Mouse (Mus musculus): ENCODE data around the gene Pgm3. TPM values are rescaled to one million over a fixed set of nuclear protein-coding genes. Genes with fewer than 3 reads are reported as not detected.
"Not testable (repeated sequence)": the region's sequence is repeated elsewhere in the genome, so short reads cannot be mapped to it uniquely, and the experiment has no call there.

Pgm3 gene
- polyA plus RNA-seq (2015; fragmentation: Nextera tagmentation; extraction: Ambion mirVana): 20.1 and 20.6 TPM in 2 replicates

DNA sequence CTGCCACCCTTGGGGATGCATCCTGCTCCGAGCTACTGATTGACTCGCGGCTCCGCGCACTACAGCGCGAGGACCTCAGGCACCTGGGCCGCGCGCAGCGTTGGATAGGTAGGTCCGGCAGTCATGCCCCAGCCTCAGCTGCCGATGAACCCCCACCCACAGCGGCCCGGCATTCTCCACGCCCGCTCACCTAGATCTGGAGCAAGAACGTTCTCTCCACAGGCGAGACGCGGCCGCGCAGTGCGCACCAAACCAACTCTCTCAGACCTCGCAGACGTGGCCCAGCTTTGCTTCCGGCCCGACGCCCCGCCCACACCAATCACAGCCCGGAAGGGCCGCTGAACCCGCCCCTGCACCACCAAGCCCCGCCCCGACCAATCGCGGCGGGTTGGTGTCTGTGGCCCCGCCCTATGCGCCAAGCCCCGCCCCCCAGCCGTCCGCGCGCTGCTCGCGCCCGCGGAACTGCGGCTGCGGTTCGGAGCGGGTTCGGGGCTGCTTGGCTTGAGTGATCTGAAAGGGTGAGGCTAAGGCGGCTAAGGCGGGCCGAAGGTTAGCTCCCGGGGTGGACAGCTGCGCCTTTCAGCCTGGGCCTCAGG, at the start of gene Pgm3, which contains the start of gene Rwdd2a:
Gene Pgm3 (minus strand): TSS at position 303 of the 596 bp plus-strand sequence.
Gene Rwdd2a (plus strand): TSS at position 452 of the 596 bp plus-strand sequence.
- Histone ChIP-seq H3K36me3 (ENCODE audit: control insufficient read depth, insufficient read depth) (peaks cover 11% of the 10 kb centered on the region), H3K27ac (ENCODE audit: low read length) (peak within 1 kb of the TSS; percentile 81), H3K9me3 (replicated peaks; ENCODE audit: control insufficient read depth, low read length) (no peaks in the 10 kb centered on the region), H3K4me3 (ENCODE audit: low read length) (peak within 1 kb of the TSS; percentile 93), H3K9ac (ENCODE audit: low read length) (peak within 1 kb of the TSS; percentile 89), H3K4me1 (ENCODE audit: control insufficient read depth, insufficient read depth, low read length) (peaks cover 17% of the 10 kb centered on the region), H3K27me3 (ENCODE audit: control insufficient read depth, insufficient read depth, low read length) (no peaks in the 10 kb centered on the region), H3K4me2 (ENCODE audit: low read depth, low read length) (peak within 1 kb of the TSS; percentile 98)
- under 1% methylated on average over 59 of the region's 59 CpGs for WGBS
- peak; percentile 98 for ATAC-seq (replicated peaks; ENCODE audit: extremely low read depth, insufficient read depth, low FRiP score)

DNA sequence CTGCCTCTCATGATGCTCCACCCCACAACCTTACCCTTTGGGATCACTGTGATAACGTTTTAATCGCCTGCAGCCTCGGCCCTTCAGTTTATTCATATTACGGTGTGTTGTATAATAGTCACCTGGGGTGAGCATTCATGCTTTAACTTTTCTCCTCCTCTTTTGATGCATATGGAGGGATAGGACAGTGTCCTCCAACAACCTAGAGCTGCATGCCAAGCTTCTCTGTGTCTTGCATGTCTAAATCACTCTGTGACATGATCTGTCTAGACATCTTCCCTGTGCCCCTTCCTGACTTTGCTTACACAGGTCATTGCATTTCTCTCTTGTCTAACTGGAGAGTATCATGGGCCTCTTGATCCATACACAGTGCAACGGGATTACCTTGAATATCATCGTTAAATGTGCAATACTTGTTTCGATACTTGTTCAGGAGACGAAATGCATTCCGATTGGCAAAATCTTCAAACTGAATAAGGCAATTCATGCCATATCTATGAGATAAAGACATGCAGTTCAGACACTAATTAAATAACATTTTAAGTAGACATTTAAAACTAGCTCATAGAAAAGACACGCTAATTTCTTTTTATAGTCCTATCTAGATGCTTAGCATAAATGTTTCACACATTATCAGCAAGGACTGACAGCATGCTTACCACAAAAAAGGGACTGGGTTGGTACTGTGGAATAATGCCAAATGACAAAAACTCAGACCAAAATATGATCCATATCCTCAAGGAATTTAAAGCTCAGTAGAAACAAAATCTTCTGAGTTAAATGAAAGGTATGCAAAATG, 47.9 kb upstream of the Pgm3 start:
- 61% methylated on average over 10 of the region's 10 CpGs for WGBS
- H3K4me2 ChIP-seq (ENCODE audit: low read depth, low read length): no peak overlapping the region

DNA sequence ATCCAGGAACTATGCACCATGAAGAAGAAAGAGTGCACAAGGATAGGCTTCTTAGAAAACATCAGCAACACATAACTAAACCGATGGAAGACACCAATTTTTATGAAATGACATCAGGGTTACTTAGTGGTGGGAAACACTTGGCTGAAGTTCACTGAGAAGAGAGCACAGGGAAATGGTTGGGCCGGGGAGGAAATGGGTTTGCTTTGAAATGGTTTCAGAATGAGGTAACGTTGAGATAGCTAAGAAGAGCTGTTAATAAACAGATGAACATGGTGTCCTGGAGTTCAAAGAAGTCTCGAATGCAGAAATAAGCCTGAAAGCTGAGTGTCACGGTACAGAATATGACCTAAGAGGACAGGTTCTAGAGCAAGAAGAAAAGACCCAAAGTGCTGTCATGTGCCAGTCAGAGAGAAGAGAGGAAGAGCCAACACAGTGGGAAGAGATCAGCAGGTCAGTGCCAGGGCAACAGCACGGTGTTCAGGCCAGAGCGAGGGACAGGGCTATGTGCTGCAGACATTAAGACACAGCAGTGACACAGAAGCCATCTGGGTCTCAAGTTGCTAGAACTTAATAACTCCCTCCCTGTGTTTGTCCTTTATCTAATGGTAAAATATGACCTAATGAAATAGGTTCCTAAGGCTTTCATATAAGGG, 46.3 kb upstream of the Pgm3 start:
- Histone ChIP-seq H3K9ac (ENCODE audit: low read length) (no peak overlapping the region), H3K9me3 (replicated peaks; ENCODE audit: control insufficient read depth, low read length) (no peaks in the 10 kb centered on the region), H3K4me2 (ENCODE audit: low read depth, low read length) (no peak overlapping the region), H3K27ac (ENCODE audit: low read length) (peak overlapping the region; percentile 40; the same call in 1 of the 2 replicates), H3K27me3 (ENCODE audit: control insufficient read depth, insufficient read depth, low read length) (no peaks in the 10 kb centered on the region), H3K36me3 (ENCODE audit: control insufficient read depth, insufficient read depth) (no peaks in the 10 kb centered on the region), H3K4me1 (ENCODE audit: control insufficient read depth, insufficient read depth, low read length) (peaks cover 15% of the 10 kb centered on the region), H3K4me3 (ENCODE audit: low read length) (no peak overlapping the region)
- no peak for ATAC-seq (replicated peaks; ENCODE audit: extremely low read depth, insufficient read depth, low FRiP score)
- WGBS: 47% methylated on average over 7 of the region's 7 CpGs

More for the DNA sequence above, 47.9 kb upstream of the Pgm3 start:
- ATAC-seq (replicated peaks; ENCODE audit: extremely low read depth, insufficient read depth, low FRiP score): no peak
- Histone ChIP-seq H3K9me3 (replicated peaks; ENCODE audit: control insufficient read depth, low read length) (no peaks in the 10 kb centered on the region), H3K27me3 (ENCODE audit: control insufficient read depth, insufficient read depth, low read length) (no peaks in the 10 kb centered on the region), H3K36me3 (ENCODE audit: control insufficient read depth, insufficient read depth) (no peaks in the 10 kb centered on the region), H3K9ac (ENCODE audit: low read length) (no peak overlapping the region), H3K4me1 (ENCODE audit: control insufficient read depth, insufficient read depth, low read length) (peaks cover 15% of the 10 kb centered on the region), H3K4me3 (ENCODE audit: low read length) (no peak overlapping the region), H3K27ac (ENCODE audit: low read length) (no peak overlapping the region)

DNA sequence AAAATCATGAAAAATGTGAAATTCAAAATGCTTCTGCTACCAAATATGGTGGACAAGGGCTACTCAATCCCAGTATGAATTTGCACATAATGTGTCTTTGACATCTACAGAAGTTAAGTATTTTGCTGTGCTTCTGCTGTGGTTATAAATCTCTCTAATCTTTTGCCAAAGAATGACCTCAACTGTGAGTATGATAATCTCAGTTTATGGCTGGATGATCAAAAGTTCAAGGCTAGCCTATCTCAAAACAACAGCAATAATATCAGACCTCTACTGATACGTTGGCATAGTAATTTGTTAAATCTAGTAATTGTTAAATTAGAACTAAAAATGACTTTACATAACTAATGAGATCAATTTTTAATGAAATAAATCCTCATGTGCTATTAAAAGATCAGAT, 44.1 kb upstream of the Pgm3 start:
- H3K9ac ChIP-seq (ENCODE audit: low read length): no peak overlapping the region
- no peaks in the 10 kb centered on the region for H3K27me3 ChIP-seq (ENCODE audit: control insufficient read depth, insufficient read depth, low read length)
- no peak overlapping the region for H3K4me3 ChIP-seq (ENCODE audit: low read length)
- H3K36me3 ChIP-seq (ENCODE audit: control insufficient read depth, insufficient read depth): peaks cover 5% of the 10 kb centered on the region; the same call in 1 of the 2 replicates
- H3K9me3 ChIP-seq (replicated peaks; ENCODE audit: control insufficient read depth, low read length): no peaks in the 10 kb centered on the region
- peaks cover 15% of the 10 kb centered on the region for H3K4me1 ChIP-seq (ENCODE audit: control insufficient read depth, insufficient read depth, low read length)
- ATAC-seq (replicated peaks; ENCODE audit: extremely low read depth, insufficient read depth, low FRiP score): no peak
- no peak overlapping the region for H3K4me2 ChIP-seq (ENCODE audit: low read depth, low read length)
- no peak overlapping the region for H3K27ac ChIP-seq (ENCODE audit: low read length)
- WGBS: 76% methylated on average over 1 of the region's 1 CpGs

DNA sequence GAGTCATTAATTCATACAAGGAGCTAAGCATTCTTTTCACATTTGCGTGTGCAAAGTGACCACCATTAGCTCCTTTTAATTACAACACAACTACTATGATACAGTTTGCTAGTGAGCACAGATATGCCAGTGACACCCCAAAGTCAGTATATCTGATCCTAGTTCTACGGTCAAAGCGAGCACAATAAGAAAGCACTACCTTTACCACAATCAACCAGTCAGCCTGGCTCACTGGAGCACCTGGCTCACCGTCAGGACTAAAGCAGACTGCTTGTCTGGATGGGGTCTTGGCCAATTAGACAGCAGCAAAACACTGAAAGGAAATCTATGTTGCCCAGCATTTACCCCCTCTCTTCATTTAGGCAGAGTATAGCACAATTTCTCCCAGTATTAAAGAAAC, 40.4 kb upstream of the Pgm3 start:
- Histone ChIP-seq H3K9me3 (replicated peaks; ENCODE audit: control insufficient read depth, low read length) (no peaks in the 10 kb centered on the region), H3K9ac (ENCODE audit: low read length) (no peak overlapping the region), H3K4me1 (ENCODE audit: control insufficient read depth, insufficient read depth, low read length) (no peaks in the 10 kb centered on the region), H3K27ac (ENCODE audit: low read length) (no peak overlapping the region), H3K4me3 (ENCODE audit: low read length) (no peak overlapping the region), H3K36me3 (ENCODE audit: control insufficient read depth, insufficient read depth) (peaks cover 5% of the 10 kb centered on the region; the same call in 1 of the 2 replicates), H3K4me2 (ENCODE audit: low read depth, low read length) (no peak overlapping the region), H3K27me3 (ENCODE audit: control insufficient read depth, insufficient read depth, low read length) (no peaks in the 10 kb centered on the region)
- no peak for ATAC-seq (replicated peaks; ENCODE audit: extremely low read depth, insufficient read depth, low FRiP score)
- 88% methylated on average over 4 of the region's 4 CpGs for WGBS

DNA sequence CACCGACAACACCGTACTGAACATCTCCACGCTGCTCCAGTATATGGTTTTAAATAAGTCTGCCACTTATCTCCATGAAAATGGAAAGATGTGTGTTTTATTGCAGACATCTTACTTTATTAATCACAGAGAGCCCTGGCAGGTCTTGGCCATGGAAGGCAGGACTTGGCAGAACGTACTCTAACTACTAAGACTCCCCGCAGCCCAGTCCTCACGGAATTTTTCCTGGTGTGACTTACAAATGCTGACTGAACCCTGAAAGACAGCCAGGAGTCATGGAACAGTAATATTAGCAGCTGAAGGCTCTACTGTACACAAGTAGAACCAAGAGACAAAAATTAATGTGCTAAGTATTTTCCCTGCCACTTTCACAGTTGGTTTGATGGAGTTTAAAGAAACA, 34.1 kb upstream of the Pgm3 start:
- no peaks in the 10 kb centered on the region for H3K36me3 ChIP-seq (ENCODE audit: control insufficient read depth, insufficient read depth)
- no peak overlapping the region for H3K4me2 ChIP-seq (ENCODE audit: low read depth, low read length)
- no peaks in the 10 kb centered on the region for H3K9me3 ChIP-seq (replicated peaks; ENCODE audit: control insufficient read depth, low read length)
- 63% methylated on average over 6 of the region's 6 CpGs for WGBS
- H3K27ac ChIP-seq (ENCODE audit: low read length): peak overlapping the region; percentile 44; the same call in 1 of the 2 replicates
- H3K4me3 ChIP-seq (ENCODE audit: low read length): no peak overlapping the region
- H3K9ac ChIP-seq (ENCODE audit: low read length): no peak overlapping the region
- no peaks in the 10 kb centered on the region for H3K27me3 ChIP-seq (ENCODE audit: control insufficient read depth, insufficient read depth, low read length)
- H3K4me1 ChIP-seq (ENCODE audit: control insufficient read depth, insufficient read depth, low read length): no peaks in the 10 kb centered on the region
- no peak for ATAC-seq (replicated peaks; ENCODE audit: extremely low read depth, insufficient read depth, low FRiP score)

DNA sequence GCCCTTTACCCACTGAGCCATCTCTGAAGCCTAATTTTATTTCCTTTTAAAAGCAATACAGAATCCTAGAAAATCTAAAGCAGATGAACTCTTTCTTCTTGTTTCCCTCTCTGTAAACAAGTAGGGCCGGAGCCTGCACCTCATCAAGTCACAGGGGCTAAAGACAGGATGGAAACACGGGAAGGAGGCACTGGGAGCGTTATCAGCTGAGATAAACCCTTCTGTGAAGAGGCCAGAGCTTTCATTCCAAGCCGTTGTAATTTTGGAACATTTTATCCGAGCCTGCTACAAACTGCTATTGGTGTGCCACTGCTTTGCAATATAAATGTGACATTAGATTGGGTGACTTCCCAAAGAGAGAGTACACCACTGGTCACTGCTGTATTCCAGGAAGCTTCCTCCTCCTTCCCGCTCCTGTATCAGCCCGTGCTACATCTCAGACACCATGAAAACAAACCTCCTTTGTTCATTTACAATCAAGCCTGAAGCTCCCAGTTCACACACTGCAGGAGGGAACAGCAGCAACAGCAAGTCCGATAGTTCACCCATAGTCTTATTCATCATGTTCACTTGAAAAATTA, 28.2 kb upstream of the Pgm3 start:
- Histone ChIP-seq H3K4me2 (ENCODE audit: low read depth, low read length) (peak overlapping the region; percentile 28; the same call in 1 of the 2 replicates), H3K4me1 (ENCODE audit: control insufficient read depth, insufficient read depth, low read length) (peaks cover 12% of the 10 kb centered on the region), H3K27me3 (ENCODE audit: control insufficient read depth, insufficient read depth, low read length) (no peaks in the 10 kb centered on the region), H3K9me3 (replicated peaks; ENCODE audit: control insufficient read depth, low read length) (no peaks in the 10 kb centered on the region), H3K36me3 (ENCODE audit: control insufficient read depth, insufficient read depth) (no peaks in the 10 kb centered on the region), H3K27ac (ENCODE audit: low read length) (peak overlapping the region; percentile 82), H3K9ac (ENCODE audit: low read length) (peak overlapping the region; percentile 0; the same call in 1 of the 2 replicates), H3K4me3 (ENCODE audit: low read length) (no peak overlapping the region)
- 10% methylated on average over 8 of the region's 8 CpGs for WGBS
- ATAC-seq (replicated peaks; ENCODE audit: extremely low read depth, insufficient read depth, low FRiP score): peak; percentile 82

DNA sequence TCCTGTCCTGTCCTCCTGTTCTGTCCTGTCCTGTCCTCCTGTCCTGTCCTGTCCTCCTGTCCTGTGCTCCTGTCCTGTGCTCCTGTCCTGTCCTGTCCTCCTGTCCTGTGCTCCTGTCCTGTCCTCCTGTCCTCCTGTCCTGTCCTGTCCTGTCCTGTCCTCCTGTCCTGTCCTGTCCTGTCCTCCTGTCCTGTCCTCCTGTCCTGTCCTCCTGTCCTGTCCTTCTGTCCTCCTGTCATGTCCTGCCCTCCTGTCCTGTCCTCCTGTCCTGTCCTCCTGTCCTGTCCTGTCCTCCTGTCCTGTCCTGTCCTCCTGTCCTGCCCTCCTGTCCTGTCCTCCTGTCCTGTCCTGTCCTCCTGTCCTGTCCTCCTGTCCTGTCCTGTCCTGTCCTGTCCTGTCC, 25.3 kb upstream of the Pgm3 start:
- not testable (repeated sequence) for ATAC-seq (replicated peaks; ENCODE audit: extremely low read depth, insufficient read depth, low FRiP score); H3K9ac ChIP-seq (ENCODE audit: low read length); H3K9me3 ChIP-seq (replicated peaks; ENCODE audit: control insufficient read depth, low read length); H3K27ac ChIP-seq (ENCODE audit: low read length); H3K4me3 ChIP-seq (ENCODE audit: low read length); H3K4me2 ChIP-seq (ENCODE audit: low read depth, low read length); H3K36me3 ChIP-seq (ENCODE audit: control insufficient read depth, insufficient read depth); H3K27me3 ChIP-seq (ENCODE audit: control insufficient read depth, insufficient read depth, low read length)
- peaks cover 24% of the 10 kb centered on the region for H3K4me1 ChIP-seq (ENCODE audit: control insufficient read depth, insufficient read depth, low read length)
